Mouse (Mus musculus) spleen, postnatal 14 days (tissue): ENCODE data around the gene Angptl2.

Experiments used
- DNase-seq, 2 experiments: peaks; one replicate each; pipeline ENCODE4 v3.0.0; 2021 to 2022; ENCODE audit warnings: low spot score in 2 of 2

The Angptl2 gene

DNA sequence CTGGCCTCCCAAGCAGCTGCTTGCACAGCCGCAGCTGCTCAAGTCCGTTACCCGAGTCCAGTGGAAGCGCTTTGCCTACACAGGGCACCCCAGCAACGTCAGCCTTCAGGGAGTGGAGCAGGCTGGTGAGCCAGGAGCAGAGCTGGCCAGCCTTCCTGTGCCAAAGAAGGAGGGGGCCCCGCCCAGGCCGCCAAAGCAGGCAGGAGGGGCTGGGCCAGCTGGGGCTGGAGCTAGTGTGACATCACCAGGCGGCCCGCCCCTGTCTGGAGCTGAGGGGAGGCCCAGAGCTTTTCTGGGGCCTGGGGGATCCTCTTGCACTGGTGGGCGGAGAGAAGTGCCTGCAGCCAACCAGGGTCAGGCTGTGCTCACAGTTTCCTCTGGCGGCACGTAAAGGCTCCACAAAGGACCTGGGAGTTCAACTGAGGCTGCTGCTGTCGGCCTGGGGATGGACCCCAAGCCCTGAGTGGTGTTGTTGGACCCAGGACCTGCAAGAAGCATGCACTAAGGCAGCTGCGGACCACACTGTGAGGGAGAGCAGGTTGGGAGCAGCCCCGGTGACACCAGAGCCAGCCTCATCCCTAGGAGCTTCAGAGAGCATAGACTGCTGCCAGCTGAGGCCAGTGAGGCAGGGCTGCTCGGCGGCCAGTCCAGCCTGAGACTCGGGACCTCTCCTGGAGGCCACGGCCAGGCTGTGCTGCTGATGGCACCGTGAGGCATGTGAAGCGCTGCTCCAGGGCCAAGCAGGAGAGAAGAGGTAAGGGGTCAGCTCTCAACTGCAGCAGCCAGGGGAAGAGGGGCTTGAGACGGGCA is at the start of gene Angptl2:
Angptl2 (plus strand) TSS at position 370 of the 810 bp plus-strand sequence.
- DNase-seq, result peak; percentile 11 to 29

DNA sequence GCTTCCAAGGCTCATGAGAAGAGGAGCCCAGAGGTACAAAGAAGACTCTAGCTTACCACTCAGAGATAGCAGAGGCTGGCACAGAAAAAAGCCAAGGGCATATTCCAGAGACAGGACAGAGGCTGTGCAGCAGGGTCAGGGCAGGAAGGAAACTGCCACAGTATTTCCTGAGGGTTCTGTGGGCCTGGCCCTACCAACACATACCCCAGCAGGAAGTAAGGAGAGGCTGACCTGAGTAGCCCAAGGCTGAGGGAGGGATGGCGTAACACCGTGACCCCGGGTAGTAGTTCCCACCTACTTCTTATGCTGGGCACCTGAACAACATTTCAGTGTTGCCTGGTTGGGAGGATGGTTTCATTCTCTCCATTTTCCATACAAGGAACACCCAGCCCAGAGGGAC is 48.8 kb upstream of the Angptl2 start:
- no peak for DNase-seq

DNA sequence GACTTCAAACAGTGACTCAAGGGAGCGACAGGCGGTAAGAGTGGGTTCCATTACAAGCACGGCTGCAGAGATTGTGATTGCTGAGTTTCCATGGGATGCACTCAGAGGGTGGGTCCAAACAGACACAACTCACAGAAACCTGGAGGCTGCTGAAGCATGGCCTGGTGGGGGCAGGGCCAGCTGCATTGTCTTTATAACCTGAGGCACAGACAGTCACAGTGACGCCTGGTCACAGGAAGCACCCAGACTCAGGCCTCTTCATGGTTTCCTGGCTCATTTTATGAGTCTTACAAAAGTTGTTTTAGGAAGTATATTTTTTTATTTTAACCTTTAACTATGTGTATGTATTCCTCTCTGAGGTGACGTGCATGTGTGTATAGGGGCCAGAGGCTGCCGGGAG is 46.4 kb upstream of the Angptl2 start:
- DNase-seq, result no peak

DNA sequence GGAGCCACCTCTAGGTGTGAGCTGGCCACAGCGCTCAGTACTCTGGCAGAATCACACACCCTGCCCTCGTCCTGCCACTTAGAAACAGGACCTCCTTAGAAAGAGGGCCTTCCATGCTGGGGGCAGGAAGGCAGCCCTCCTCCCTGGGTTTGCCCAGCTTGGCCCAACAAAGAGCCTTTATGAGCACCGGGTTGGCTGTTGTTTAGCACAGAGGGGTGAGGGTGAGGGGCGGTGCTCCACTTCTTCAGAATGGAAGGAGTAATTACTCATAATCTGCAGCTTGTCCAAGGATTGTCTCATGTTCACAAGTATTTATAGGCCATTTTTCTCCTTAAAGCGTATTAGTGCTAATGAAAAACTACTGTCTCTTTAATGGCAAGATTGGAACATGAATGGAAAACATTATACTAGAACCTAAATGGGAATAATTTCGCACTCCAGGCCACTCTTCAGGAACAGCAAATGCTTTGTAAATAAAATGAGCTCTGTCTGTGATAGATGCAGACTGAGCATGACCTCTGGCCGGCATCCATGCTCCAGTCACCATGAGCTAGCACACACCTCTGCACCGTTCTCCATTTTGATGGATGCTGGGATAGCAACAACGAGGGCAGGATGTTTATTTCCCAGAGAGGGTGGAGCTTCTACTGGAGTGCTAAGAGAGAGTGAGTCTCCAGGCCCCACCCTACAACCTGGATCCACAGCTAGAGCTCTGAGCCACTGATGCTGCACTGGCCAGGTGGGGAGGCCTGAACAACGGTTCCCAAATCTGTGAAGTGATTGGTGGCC is 44.9 kb upstream of the Angptl2 start:
- DNase-seq, result no peak

DNA sequence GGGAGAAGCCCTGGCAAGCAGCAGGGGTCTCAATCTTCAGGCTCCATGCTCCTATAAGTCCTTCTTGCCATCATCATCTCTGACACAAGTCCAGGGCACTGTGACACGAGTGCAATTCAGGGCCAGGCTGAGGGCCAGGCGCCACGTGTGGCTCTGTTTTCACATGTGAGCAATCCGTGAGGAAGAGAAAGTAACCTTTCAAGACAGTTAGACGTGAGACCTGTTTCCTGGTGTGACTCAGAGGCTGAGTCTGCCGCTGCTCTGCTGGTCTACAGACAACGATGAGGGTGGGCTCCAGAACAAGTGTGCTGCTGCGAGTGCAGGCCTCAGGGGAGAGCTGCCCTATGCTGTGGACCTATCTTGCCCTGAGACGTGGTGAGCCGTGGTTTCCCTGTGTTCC is 42.7 kb upstream of the Angptl2 start:
- no peak for DNase-seq

DNA sequence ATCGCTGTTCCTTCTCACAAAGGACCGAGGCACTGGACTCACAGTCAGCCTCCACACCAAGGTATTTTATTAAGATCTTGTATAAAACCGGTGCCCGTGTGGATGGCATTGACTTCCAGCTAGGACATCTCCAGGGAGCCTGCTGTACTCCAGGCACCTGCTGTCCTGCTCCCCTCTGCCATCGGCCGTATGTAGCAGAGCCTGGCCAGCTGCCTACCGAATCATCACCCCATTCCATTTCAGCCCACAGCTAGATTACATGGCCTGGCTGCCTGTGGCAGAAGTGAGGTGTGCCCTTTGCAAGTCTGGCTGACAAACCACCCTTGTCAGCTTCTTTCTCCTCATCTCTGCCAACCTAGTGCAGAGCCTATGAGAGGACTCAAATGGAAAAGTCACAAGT is 42.2 kb upstream of the Angptl2 start:
- DNase-seq, result no peak

DNA sequence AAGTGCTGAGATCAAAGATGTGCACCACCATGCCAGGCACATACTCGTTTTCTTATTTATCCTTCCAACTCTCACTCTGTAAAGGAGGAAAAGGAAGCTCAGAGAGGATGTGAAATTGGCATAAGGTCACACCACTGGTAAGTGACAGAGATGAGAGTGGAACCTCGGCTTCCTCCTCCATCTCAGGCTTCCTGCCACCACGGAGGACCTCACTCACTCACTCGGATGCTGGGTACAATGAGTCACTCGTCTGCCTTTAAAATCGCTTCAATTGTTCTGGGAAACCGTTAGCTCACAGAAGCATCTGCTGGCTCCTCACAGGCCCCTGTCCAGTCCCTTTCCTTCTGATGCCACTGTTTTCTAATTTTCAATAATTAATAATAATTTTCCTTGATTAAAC is 39.4 kb upstream of the Angptl2 start:
- no peak for DNase-seq

DNA sequence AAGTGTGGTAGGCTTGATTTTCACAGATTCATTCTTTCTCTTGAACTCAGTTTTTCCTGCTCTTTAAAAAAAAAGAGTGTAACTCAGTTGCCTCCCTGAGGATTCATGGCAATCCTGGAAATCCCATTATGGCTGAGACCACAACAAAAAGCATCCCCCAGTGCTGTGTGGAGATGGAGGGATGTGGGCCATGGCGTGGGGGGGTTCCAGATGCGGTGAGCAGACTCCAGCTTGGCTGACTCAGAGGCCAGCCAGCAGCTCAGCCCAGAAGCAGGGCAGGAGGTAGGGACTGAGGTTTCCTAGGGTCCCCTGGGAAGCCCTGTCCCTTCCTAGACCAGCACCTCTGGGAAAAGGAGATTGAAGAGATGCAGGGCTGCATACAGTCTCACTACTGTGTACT is 38.9 kb upstream of the Angptl2 start:
- DNase-seq, result no peak

DNA sequence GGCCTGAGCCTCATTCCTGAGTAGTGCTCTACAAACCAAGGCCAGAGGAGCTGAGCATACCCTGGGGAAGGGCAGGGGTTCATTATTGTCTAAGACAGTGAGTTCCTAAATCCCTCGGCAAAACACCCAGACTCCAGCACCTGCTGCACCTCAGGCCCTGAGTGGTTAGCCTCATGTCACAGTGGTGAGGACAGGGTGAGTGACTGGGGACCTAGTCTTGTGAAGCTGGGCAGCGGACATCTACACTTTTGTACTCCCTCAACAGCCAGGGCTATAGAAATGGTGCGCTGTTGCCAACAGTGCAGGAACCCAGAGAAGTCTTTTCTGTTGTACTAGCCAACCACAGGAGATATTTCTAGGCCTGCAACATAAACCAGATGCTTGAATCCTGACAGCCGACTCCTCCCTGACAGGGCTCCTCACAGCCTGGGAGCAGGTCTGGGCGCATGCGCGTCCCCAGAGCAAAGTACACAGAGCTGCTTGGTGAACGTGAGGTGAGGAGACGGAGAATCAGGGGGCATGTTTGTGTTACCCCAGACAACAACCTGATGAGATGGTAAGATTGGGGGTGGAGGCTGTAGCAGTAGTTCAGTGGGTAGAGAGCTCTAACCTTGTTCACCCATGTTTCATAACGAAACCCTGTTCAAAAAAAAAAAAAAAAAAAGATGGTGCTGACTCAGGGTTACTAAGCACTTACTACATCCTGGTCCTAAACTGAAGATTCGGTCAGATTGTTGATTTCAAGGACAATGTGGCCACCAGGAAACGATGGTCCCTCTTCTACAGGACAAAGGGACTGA is 38.2 kb upstream of the Angptl2 start:
- DNase-seq, result no peak

DNA sequence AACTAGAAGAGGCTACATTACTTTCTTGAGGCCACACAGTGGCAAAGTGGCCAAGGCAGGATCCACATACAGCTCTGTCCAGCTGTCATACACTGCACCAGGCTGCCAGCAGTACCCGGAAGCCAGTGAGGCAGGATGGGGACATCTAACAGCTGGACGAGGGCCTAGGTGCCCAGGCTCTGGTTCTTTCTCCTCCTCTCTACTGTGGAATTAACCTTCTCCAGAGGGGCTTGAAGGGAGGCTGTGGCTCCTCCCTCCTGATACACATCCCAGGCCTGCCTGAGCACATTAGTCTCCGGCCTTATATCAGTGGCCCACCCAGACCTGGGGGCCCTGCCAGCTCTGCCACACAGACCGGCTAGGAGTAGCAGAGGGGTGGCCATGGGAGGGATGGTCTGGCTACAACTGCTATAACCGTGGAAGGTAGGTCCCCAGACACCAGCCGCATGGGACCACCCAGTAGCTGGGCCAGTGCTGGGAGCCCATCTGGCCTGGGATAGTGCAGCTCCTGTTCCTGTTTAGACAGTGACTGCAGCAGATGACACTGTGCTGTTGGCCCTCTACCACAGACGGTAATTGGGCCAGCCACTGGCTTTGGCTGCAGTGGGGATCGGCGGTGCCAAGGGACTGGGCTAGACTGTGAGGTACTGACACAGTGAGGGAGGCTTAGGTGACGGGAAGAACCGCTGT is 37.5 kb upstream of the Angptl2 start:
- no peak for DNase-seq

DNA sequence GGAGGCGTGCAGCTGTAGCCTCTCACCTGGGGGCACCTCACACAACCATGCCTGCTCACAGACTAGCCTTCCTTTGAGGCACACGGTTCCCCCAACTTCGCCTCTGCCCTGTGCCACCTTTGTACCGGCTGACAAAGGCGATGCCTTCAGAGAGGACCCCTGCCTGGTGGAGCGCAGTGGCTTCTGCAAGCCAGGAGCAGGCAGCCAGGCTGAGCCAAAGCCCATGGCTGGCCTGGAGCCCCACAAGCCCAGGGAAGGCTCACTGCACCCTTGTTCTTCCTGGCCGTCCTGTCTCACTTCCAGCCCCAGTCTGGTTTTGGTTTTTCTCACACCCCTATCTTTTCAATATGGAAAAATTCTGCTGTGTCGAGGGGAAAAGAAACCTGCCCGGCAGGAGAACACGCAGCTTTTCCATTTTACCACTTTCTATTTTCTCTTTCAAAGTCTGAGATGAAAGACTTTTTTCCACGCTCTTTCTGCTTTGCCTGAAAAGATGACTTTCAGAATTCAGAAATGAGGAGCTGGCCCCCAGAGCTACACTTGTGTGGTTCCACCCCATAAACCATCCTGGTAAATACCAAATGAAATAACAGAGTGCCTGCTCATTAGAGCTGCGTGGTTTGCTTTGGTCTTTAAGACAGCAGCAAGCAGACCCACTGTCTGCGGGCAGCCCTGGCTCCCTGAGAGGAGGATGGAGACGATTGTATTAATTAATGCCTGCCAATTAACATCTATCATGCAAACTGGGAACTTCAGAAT is 36.5 kb upstream of the Angptl2 start:
- no peak for DNase-seq

DNA sequence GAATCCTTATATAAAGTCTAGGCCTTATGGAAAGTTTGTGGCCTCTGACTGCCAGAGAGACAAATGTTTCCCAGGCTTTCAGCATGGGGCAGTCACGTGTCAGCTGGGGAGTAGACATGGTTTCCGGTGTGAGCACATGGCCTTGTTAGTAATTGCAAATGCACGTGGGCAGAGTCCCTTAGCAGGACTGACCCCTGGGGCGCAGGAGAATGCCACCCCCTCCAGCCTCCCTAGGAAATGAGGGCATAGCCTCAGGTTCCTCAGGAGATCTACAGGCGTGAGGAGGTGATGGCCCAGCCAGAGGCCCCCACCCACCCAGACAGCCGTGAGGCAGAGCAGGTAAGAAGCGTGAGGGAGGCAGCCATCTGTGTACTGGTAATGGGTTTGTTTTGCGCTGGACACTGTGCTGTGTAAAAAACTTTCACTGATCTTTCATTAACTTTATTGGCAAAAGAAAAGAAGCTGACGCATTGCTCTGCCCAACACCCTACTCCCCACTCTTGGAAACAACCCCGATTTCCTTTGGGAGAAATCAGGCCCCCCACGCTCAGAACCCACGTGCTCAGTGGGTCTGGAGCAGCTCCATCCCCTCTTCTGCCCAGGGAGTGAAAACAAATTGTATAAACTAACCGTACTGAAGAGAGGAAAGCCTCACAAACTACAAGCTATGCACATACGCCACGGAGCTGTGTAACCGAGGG is 35.8 kb upstream of the Angptl2 start:
- DNase-seq, result no peak

DNA sequence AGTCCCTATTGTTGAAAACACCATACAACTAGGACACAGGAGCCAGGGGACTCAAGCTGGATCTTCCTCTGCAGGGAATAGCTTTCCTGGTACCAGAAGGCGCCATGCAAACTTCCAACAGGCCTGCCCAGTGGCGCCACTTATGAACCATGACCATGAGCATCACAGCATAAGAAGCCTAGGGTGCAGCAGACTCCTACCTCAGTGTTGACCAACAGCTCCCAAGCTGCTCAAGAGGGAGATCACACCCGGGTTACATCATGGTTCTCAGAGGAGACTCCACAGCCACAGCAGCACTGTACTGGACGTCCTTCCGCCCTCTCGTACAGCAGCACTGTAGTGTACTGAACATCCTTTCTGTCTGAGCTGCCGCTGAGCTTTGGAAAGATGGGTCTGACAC is 32.5 kb upstream of the Angptl2 start:
- DNase-seq, result no peak

DNA sequence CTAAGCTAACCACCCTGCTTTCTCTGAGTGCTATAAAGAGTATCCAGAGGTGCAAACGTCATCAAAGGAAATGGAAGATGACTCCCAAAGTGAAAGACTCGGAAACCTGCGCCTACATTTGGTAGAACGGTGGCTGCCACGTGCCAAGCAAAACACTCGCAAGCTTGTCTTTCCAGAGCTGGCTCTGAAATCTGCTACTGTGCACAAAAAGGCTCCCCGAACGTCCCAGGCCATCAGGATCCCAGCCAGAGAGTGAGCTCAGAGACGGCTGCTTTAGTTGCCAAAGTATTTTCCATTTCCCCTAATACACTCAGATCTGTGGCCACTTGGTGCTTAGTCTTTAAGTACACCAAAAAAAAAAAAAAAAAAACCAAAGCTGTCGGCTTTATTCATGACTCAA is 31.2 kb upstream of the Angptl2 start:
- DNase-seq, result no peak

DNA sequence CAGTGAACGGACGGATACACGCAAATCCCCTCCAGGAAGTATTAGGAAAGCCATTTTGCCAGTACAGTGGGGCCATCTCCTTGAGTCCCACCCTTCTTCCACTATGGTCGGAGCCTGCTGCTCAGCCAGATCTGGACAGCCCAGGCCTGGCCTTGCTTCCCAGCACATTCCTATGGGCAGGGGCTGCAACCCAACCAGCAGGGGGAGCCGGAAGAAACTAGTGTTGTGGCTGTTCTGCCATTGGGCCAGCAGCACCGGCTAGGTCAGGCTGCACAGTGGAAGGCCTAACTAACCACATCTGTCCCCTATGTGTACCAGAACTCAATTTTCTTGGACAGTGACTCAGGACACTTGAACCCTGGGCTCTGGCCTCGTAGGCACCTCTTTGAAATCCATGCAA is 30.6 kb upstream of the Angptl2 start:
- no peak for DNase-seq

DNA sequence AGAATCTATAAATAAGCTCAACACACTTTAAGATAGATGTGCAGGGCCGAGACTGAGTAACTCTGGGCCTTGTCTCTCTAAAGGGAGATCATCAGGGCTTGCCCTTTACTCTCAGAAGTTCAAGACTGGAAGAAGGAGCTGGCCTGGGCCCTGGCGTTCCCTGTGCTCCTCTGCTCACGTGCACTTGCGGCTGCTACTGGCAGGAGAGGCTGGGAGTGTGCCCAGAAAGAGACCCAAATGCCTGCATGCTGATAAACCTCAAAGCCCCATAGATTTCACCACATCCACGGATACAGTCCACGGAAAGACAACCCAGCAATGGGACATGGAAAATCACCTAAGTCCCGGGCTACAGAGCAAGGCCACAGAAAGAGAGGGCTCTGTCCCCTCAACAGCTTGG is 29.4 kb upstream of the Angptl2 start:
- DNase-seq, result no peak

DNA sequence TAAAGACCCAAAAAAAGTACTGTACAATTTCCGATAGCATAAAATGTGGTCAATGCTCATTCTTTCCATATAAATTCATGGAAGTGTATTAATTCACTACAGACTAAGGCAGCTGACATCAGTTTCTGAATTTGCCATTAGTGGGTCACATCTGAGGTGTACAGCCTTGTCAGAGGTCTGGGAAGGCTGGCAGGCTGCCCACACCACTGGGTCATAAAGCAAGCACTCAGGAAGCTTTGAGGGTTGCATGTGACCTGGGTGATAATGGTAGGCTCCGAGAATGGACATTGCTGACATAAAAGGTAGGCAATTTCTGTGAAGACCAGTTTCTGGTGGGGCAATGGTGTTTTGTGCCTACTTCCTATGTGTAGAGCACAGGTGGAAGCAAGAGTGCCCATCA is 28.0 kb upstream of the Angptl2 start:
- DNase-seq, result no peak

DNA sequence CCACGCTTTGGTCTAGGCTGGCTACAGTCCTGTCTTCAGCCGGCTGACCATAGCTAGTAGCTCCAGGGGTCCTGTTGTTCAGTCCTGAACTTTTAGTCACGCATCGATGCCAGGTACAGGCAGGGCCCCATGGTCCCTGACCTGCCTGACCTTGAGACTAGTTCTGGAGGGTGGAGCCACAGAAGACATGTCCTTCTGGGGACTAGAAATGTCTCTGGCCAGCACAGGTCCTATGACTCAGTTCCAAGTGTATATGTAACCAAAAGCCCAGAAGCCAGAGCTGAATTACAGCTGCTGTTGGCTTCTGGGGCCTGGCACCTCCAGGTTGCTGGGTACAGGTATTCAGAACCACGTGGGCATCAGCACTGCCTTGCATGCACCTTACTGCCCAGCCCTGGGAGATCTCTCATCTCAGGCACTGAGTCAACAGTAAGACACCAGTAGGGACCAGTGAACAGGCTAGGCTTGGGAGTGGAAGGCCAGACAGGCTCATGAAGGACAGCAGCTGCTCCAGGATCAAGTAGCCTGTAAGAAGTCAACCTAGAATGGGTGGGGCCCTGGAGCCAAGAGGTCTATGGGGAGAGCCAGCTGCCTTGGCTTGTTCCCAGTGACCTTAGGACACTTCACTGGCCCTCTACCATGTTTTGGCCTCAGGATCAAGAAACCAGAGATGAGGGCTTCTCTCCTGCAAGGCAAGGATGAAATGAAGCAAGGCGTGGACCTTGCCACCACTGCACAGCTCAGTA is 26.8 kb upstream of the Angptl2 start:
- no peak for DNase-seq

DNA sequence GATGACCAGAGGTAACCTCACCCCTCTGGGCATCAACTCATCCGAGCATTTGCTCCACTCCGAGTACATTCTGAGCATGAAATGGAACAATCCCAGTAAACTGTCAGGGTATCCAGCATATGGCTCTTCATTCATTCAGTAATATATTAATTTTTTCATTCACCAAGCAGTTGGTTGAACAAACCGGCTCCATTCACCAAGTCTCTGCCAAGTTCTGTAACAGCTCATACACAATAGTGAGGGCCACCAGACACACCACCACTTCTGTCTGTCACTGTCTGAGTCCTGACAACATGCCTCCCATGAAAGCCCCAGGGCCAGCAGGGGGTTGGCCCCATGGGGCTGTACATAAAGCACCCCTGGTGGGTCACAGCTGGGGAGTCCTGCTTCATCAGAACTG is 25.9 kb upstream of the Angptl2 start:
- no peak for DNase-seq
